Mouse (Mus musculus) liver, embryonic 12.5 days (tissue): ENCODE data around the gene Tmem222. TPM values are rescaled to one million over a fixed set of nuclear protein-coding genes. Genes with fewer than 3 reads are reported as not detected.

Source experiments
- ATAC-seq: fragments of 200-750 bp; cut with Nextera tagmentation; 2 replicates; pipeline ENCODE4 v1.8.0; 2017; ENCODE audit warnings: moderate number of reproducible peaks, mild to moderate bottlenecking, moderate library complexity
- H3K27ac ChIP-seq: fragments of 300-500 bp; sonication (generic); 2 replicates; pipeline ENCODE4 v1.5.1; 2016; ENCODE audit warnings: mild to moderate bottlenecking
- H3K27me3 ChIP-seq: fragments of 300-500 bp; sonication (generic); replicated peaks from 2 replicates; pipeline ENCODE4 v1.6.1; 2016; ENCODE audit warnings: mild to moderate bottlenecking, moderate library complexity
- H3K36me3 ChIP-seq: fragments of 300-500 bp; sonication (generic); 2 replicates; pipeline ENCODE4 v1.6.1; 2016; ENCODE audit warnings: mild to moderate bottlenecking, moderate library complexity
- H3K4me1 ChIP-seq: fragments of 300-500 bp; sonication (generic); 2 replicates; pipeline ENCODE4 v1.6.1; 2016
- H3K4me2 ChIP-seq: fragments of 300-500 bp; sonication (generic); 2 replicates; pipeline ENCODE4 v1.6.1; 2016; ENCODE audit warnings: mild to moderate bottlenecking, moderate library complexity
- H3K4me3 ChIP-seq: fragments of 300-500 bp; sonication (generic); 2 replicates; pipeline ENCODE4 v1.5.1; 2016; ENCODE audit warnings: mild to moderate bottlenecking, moderate library complexity
- H3K9ac ChIP-seq: fragments of 300-500 bp; sonication (generic); 2 replicates; pipeline ENCODE4 v1.6.1; 2016; ENCODE audit warnings: mild to moderate bottlenecking, moderate library complexity
- H3K9me3 ChIP-seq: fragments of 300-500 bp; sonication (generic); replicated peaks from 2 replicates; pipeline ENCODE4 v1.6.1; 2016; ENCODE audit warnings: mild to moderate bottlenecking, moderate library complexity
- WGBS: fragments of 180-500 bp; shearing (Covaris S2); methylation state at CpG from one replicate; pipeline ENCODE4 v1.1.7; 2016; ENCODE audit not compliant: insufficient replicate concordance; 5-methylcytosine and 5-hydroxymethylcytosine counted together
- polyA plus RNA-seq: library from polyadenylated mRNA; unstranded; fragments of >200 nt; fragmentation: Nextera tagmentation; extraction: Ambion mirVana; gene quantifications from 2 replicates; pipeline ENCODE4 v1.2.1, GENCODE M21; 2016

Tmem222 gene
- polyA plus RNA-seq, 1 experiment from 2014 or later, result 48.4 TPM

DNA sequence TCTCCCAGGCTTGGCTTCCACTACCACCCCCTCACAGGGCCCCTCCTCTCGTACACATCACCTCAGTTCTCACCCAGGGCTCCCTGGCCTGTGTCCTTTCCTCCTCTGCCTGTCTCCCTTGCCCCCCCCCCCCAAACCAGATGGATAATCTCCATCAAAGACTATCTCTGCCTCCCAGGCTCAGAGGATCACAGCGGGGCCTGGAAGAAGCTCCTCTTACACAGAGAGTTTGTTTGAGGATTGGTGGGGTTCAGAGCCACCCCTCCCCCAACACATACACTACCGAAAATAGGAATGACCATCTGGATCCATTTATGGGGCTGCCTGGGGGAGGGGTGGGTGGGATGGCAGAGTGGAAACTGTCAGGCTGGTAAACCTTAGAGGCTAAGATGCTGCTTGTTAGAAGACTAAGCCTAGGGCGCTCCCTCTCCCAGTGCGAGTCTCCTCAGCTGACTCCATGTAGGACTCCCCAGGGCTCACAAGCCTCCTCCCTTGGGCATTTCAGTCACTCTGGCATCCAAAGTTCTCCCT is 4.4 kb upstream of the Tmem222 start:
- no peaks in the 10 kb centered on the region for H3K27me3 ChIP-seq
- H3K9me3 ChIP-seq, result no peaks in the 10 kb centered on the region
- 37% methylated on average over 5 of the region's 5 CpGs for WGBS
- no peak overlapping the region for H3K4me3 ChIP-seq
- H3K4me1 ChIP-seq, result peaks cover 69% of the 10 kb centered on the region
- ATAC-seq, result no peak
- H3K4me2 ChIP-seq, result no peak overlapping the region
- no peaks in the 10 kb centered on the region for H3K36me3 ChIP-seq
- no peak overlapping the region for H3K9ac ChIP-seq
- H3K27ac ChIP-seq, result no peak overlapping the region

DNA sequence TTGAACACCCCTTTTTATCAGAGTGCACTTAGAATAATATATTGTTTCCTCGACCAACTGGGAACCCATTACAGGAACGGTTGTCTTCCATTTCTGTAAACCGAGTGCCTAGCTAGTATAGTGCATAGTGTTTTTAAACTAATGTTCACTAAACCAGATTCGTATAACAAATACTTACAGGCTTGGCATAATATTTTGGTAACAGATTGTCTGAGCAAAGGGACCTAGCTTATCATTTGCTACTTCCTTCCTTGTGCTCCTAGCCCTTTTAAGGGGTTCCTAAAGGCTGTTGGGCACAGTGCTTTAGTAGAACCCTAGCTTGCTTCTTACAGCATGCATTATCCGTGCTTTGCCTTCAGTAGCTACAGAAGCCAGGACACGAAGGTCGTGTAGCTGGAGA is 3.9 kb upstream of the Tmem222 start:
- peaks cover 69% of the 10 kb centered on the region for H3K4me1 ChIP-seq
- 40% methylated on average over 7 of the region's 7 CpGs for WGBS

DNA sequence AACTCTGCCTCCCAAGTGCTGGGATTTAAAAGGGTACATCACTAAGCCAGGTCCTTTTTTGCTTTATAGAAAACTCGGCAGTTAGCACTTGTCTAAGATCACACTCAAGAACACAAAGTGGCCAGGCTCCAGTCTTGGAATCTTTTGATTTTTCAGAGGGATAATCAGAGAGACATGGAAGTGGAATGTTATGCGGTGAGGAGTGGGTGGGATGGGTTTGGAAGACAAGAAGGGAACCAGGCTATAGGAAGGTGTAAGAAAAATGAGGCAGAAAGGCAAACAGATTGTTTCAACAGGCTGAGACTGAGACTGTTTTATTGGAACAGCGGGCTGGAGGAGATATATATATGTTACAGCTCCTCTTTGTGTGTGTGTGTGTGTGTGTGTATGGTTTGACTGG is 890 bp upstream of the Tmem222 start:
- peaks cover 57% of the 10 kb centered on the region for H3K4me1 ChIP-seq
- no peak for ATAC-seq
- H3K4me3 ChIP-seq, result peak overlapping the region; percentile 95
- no peaks in the 10 kb centered on the region for H3K9me3 ChIP-seq
- no peaks in the 10 kb centered on the region for H3K27me3 ChIP-seq
- H3K4me2 ChIP-seq, result peak overlapping the region; percentile 81
- WGBS, result 77% methylated on average over 3 of the region's 3 CpGs
- H3K27ac ChIP-seq, result peak overlapping the region; percentile 91
- H3K9ac ChIP-seq, result peak overlapping the region; percentile 90; the same call in 1 of the 2 replicates
- peaks cover 18% of the 10 kb centered on the region for H3K36me3 ChIP-seq

More for the DNA sequence above, 3.9 kb upstream of the Tmem222 start:
- H3K27ac ChIP-seq, result no peak overlapping the region
- no peak overlapping the region for H3K4me3 ChIP-seq
- H3K27me3 ChIP-seq, result no peaks in the 10 kb centered on the region
- H3K9ac ChIP-seq, result no peak overlapping the region
- no peak overlapping the region for H3K4me2 ChIP-seq
- no peaks in the 10 kb centered on the region for H3K36me3 ChIP-seq
- ATAC-seq, result no peak
- H3K9me3 ChIP-seq, result no peaks in the 10 kb centered on the region

DNA sequence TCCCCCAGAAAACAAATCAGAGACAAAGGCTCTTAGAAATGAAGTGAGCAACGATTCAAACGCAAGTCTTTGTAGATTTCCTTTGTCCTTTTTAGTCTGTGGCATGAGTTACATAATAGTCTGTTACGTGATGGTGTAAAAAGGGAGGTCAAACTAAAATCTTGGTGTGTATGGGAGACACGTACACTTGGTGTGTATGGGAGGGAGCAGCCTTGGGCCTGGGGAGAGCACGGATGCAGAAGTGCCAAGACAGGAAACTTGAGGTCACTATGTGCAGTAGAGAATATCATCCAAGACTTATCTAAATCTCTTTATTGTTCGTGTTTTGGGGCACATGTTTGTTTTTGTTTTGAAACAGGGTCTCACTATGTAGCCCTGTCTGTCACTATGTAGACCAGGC is 475 bp upstream of the Tmem222 start:
- peak overlapping the region; percentile 91 for H3K27ac ChIP-seq
- peaks cover 53% of the 10 kb centered on the region for H3K4me1 ChIP-seq
- H3K9me3 ChIP-seq, result no peaks in the 10 kb centered on the region
- no peaks in the 10 kb centered on the region for H3K27me3 ChIP-seq
- H3K4me3 ChIP-seq, result peak overlapping the region; percentile 95
- ATAC-seq, result no peak
- H3K4me2 ChIP-seq, result peak overlapping the region; percentile 81
- H3K36me3 ChIP-seq, result peaks cover 22% of the 10 kb centered on the region
- 15% methylated on average over 6 of the region's 6 CpGs for WGBS
- peak overlapping the region; percentile 90 for H3K9ac ChIP-seq

DNA sequence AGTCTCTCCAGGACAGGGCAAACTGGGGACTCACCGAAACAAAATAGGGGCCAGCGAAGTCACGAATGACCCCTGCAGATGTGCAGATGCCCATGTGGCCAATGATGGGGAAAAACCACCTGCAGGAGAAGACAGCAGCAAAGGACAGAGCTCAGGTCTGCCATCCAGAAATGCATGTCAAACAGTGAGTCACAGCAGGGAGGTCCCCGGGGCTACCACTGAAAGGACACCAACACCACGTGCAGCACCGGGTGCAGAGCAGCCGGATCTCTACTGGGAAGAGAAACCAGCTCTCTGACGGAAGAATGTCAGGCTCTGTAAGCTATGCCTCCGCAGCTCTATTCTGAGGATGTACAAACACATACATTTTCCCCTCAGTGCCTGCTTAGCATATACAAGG is 6.7 kb downstream of the Tmem222 start:
- Histone ChIP-seq H3K27me3 (no peaks in the 10 kb centered on the region), H3K4me3 (no peak overlapping the region), H3K4me2 (no peak overlapping the region), H3K9ac (no peak overlapping the region), H3K4me1 (peaks cover 10% of the 10 kb centered on the region), H3K36me3 (peaks cover 74% of the 10 kb centered on the region), H3K27ac (no peak overlapping the region), H3K9me3 (no peaks in the 10 kb centered on the region)
- no peak for ATAC-seq
- 90% methylated on average over 9 of the region's 9 CpGs for WGBS

DNA sequence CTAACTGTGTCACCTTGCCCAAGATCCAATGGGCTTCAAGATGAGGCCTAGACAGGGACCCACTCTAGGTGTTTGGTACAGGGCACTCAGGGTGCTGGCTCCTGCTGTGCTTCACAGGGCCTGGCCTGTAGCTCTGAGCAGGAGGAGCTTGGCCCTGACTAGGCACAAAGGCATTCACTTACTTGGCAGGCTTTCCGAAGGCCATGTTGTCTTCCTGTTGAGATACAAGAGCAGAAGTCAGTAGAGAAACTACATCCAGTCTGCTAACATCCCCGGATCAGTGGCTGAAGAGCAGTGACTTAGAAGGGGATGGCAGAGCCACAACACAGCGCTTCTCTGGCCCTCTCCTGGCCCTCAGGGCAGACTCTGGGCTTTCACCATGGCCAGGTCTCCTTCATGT is 8.0 kb downstream of the Tmem222 start:
- no peaks in the 10 kb centered on the region for H3K4me1 ChIP-seq
- no peak overlapping the region for H3K4me3 ChIP-seq
- H3K36me3 ChIP-seq, result peaks cover 81% of the 10 kb centered on the region
- H3K27ac ChIP-seq, result no peak overlapping the region
- H3K9me3 ChIP-seq, result no peaks in the 10 kb centered on the region
- WGBS, result 84% methylated on average over 3 of the region's 3 CpGs
- no peak overlapping the region for H3K9ac ChIP-seq
- H3K4me2 ChIP-seq, result no peak overlapping the region
- no peaks in the 10 kb centered on the region for H3K27me3 ChIP-seq
- no peak for ATAC-seq

DNA sequence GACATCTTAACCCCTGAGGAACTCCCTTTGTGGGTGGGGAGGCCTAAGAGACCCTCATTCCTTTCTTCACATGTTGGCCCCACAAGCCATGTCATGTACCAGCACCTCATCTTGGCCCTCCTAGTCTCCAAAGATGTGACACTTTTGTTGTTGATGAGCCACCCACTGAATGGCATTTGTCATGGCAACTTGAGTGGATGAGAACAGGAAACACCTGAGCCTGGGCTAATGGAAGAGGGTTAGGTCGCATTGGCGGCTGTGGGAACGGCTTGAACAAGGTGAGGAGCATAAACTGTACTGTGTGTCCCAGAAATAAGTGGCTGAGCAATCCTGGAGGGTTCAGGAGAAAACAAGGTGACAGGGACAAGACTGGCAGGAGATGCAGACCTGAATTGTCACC is 8.7 kb downstream of the Tmem222 start:
- WGBS, result 86% methylated on average over 3 of the region's 3 CpGs
- Histone ChIP-seq H3K4me2 (no peak overlapping the region), H3K9me3 (no peaks in the 10 kb centered on the region), H3K4me3 (no peak overlapping the region), H3K36me3 (peaks cover 79% of the 10 kb centered on the region), H3K27ac (no peak overlapping the region), H3K27me3 (no peaks in the 10 kb centered on the region), H3K9ac (no peak overlapping the region), H3K4me1 (no peaks in the 10 kb centered on the region)
- no peak for ATAC-seq

DNA sequence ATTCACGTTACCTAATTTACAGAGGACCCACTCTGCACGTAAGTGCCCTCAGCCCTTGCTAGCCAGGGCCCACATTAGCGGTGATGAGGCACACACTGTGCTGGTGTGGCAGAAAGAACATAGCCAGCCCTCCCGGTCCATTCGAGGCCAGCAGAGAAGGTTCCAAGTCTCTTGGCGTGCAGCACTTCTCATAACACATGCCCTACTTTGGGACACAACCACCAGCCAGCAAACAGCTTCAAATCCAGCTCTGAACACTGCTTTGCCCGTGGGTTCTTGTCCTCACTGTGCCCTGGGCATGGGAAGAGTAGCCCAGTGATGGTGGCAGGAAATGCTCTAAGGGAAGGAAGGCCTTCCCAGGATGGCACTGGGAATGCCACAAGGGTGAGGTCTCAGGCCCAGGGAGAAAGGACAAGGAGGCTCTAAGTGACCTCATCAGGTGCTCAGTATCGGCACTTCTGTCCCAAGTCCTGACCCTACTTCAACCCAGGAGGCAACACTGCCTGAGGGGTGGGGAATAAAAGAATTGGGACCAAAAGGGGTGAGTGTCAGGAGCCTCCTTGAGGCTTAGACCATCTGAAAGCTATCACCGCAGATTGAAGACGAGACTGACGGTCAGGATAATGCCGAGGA is 11.2 kb downstream of the Tmem222 start:
- Histone ChIP-seq H3K27ac (no peak overlapping the region), H3K9me3 (no peaks in the 10 kb centered on the region), H3K4me3 (no peak overlapping the region), H3K4me1 (peaks cover 19% of the 10 kb centered on the region), H3K36me3 (peaks cover 73% of the 10 kb centered on the region), H3K4me2 (no peak overlapping the region), H3K27me3 (no peaks in the 10 kb centered on the region), H3K9ac (no peak overlapping the region)
- no peak for ATAC-seq
- 84% methylated on average over 12 of the region's 12 CpGs for WGBS

DNA sequence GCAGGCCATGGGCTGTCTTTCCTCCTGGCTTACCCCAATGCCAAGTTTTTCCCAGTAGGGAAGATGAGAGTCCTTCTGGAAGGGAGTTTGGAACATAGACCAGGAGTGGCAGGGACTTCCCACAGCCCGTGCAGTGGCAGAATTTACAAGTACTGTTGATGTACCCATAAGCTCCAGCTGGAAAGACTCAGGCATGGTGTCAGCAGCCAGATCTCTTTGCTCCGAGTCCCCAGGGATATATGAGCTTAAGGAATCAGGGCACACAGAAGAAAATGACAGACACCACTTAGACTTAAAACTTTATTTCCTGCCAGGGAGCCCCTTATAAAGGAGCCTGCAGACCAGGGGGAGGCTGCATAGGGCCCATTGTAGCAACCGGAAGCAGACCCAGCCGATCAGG is 11.8 kb downstream of the Tmem222 start:
- Histone ChIP-seq H3K4me2 (no peak overlapping the region), H3K27me3 (no peaks in the 10 kb centered on the region), H3K27ac (no peak overlapping the region), H3K4me3 (no peak overlapping the region), H3K9ac (no peak overlapping the region), H3K36me3 (peaks cover 70% of the 10 kb centered on the region), H3K9me3 (no peaks in the 10 kb centered on the region), H3K4me1 (peaks cover 19% of the 10 kb centered on the region)
- WGBS, result 88% methylated on average over 4 of the region's 4 CpGs
- no peak for ATAC-seq

DNA sequence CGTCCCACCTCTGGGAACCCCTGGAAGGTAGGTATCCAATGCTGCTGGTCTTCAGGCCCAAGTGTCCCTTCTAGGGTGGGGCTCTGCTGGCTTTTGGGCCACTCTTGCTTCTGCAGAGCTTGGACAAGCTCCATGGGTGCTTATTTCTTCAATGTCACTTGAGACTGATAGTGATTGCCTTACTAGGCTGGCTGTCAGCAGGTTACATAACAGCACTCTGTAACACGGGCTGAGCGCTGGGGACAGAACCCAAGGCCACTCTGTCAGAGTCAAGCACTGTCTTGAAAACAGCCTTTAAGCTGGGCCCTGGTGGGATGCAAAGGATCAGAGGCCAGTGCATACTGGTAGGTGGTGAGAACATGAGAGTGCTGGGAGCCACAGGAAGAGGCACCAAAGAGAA is 12.3 kb downstream of the Tmem222 start:
- Histone ChIP-seq H3K36me3 (peaks cover 65% of the 10 kb centered on the region), H3K4me1 (peaks cover 19% of the 10 kb centered on the region), H3K27ac (no peak overlapping the region), H3K4me3 (no peak overlapping the region), H3K27me3 (no peaks in the 10 kb centered on the region), H3K9ac (no peak overlapping the region), H3K4me2 (no peak overlapping the region), H3K9me3 (no peaks in the 10 kb centered on the region)
- 88% methylated on average over 3 of the region's 3 CpGs for WGBS
- ATAC-seq, result no peak

DNA sequence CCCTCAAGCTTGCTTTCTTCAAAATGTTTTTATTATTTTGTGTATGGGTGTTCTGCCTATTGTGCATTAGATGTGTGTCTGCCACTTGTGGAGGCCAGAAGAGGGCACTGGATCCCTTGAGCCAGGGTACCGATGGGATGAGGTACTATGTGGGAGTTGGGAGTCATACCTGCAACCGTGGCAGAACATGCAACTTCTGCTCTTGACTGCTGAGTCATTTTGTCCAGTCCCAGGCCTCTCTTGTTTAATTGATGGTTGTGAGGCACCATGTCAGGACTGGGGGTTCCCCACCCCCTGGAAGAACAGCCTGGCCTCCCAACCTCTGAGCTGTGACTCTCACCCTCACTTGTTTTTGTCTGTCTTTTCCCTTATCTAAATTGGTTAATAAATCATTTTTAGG is 13.0 kb downstream of the Tmem222 start:
- Histone ChIP-seq H3K9ac (no peak overlapping the region), H3K27me3 (peaks cover 6% of the 10 kb centered on the region; the same call in 1 of the 2 replicates), H3K27ac (no peak overlapping the region), H3K4me1 (peaks cover 19% of the 10 kb centered on the region), H3K36me3 (peaks cover 58% of the 10 kb centered on the region), H3K4me3 (no peak overlapping the region), H3K9me3 (no peaks in the 10 kb centered on the region), H3K4me2 (no peak overlapping the region)
- ATAC-seq, result no peak
- WGBS, result 59% methylated on average over 2 of the region's 2 CpGs

DNA sequence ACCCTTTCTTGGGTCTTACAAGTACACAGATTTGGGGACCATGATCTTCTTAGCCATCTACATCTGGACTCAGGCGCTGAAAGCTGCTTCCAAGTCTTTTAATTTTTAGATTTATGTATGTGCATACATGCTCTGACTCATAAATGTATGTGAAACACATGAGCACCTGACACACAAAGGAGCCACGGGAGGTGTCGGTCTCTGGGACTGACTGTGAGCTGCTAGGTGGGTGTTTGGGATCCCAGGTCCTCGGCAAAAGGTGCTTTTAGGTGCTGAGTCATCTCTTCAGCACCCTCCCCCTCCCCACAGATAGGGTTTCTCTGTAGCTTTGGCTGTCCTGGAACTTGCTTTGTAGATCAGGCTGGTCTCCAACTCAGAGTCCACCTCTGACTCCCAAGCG is 13.8 kb downstream of the Tmem222 start:
- H3K9me3 ChIP-seq, result no peaks in the 10 kb centered on the region
- no peak overlapping the region for H3K4me3 ChIP-seq
- WGBS, result 76% methylated on average over 5 of the region's 5 CpGs
- H3K27me3 ChIP-seq, result peaks cover 13% of the 10 kb centered on the region; the same call in 1 of the 2 replicates
- H3K27ac ChIP-seq, result no peak overlapping the region
- H3K4me2 ChIP-seq, result no peak overlapping the region
- no peak for ATAC-seq
- H3K9ac ChIP-seq, result no peak overlapping the region
- peaks cover 50% of the 10 kb centered on the region for H3K36me3 ChIP-seq
- H3K4me1 ChIP-seq, result peaks cover 19% of the 10 kb centered on the region

DNA sequence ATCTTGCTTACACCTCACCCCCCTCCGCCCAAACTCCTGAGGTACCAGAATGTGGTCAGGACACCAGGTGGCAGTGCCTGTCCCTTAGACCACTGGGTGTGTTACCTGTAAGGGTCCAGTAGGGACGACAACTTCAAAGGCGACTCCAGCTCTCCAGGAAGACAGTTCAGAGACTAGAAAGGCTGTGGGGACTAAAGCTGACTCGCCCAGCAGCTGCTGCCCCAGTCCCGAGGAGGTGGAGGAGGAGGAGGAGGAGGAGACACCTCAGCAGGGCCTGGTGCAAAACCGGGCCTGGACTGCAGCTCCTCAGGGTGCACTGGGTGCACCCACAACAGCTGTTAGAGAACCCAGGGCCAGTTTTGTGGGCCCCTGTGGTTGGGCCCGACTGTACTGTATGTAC is 14.7 kb downstream of the Tmem222 start, which contains the start of gene Sytl1:
Sytl1 (minus strand) TSS at position 232 of the 400 bp plus-strand sequence.
- Histone ChIP-seq H3K36me3 (peaks cover 41% of the 10 kb centered on the region), H3K27me3 (peaks cover 20% of the 10 kb centered on the region), H3K27ac (peak within 1 kb of the TSS; percentile 31), H3K9ac (no peak within 1 kb of the TSS), H3K4me2 (no peak within 1 kb of the TSS), H3K4me3 (no peak within 1 kb of the TSS), H3K4me1 (peaks cover 19% of the 10 kb centered on the region), H3K9me3 (no peaks in the 10 kb centered on the region)
- peak; percentile 30 for ATAC-seq
- 26% methylated on average over 7 of the region's 7 CpGs for WGBS
